Mouse (Mus musculus) embryonic fibroblast, embryonic 13.5 days (primary cell): Measurements from ENCODE around the gene Trim3.

ENCODE experiments used
- CTCF ChIP-seq: IDR thresholded peaks from 2 replicates; pipeline ENCODE4 v1.5.1; 2011; ENCODE audit warnings: mild to moderate bottlenecking, control low read depth, low read length, moderate library complexity, borderline replicate concordance; ENCODE audit not compliant: insufficient read depth
- POLR2A ChIP-seq: IDR thresholded peaks from 2 replicates; pipeline ENCODE4 v1.6.1; 2011; ENCODE audit warnings: low read depth, mild to moderate bottlenecking, control low read depth, low read length, moderate library complexity

DNA sequence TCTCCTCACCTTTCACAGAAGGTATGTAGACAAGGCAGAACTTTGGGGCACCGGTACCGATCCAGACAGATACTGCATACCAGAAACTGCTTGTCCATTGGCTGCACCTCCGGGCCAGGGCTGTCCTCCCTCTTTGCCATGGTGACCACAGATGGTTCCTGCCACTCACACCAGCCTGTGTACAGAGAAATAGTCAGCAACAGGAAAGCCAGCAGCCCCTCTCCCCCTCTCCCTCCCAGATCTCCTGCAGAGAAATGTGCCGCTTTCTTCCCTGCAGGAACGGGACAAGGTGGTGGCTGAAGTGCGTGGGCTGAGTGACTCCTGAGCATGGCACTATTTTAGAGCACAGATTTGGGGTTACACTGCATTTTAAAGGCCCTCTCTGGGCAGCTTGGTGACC, 8.0 kb downstream of the Trim3 start:
- no peak for TF ChIP-seq CTCF
- no peak for TF ChIP-seq POLR2A
